Mouse (Mus musculus) lung, postnatal 14 days (tissue): ENCODE data around the gene Hoxb7.
A peak's percentile ranks its signal among the peaks of the same experiment; 100 is the strongest.

ENCODE experiments used
- DNase-seq: peaks from one replicate; pipeline ENCODE4 v3.0.0; 2021

Hoxb7 gene

GRCm38 (mm10) chr11:96317608-96318367, 31.4 kb downstream of the Hoxb7 start, which contains the start of gene Hoxb4:
Gene Hoxb4 (plus strand): TSS chr11:96318267.
- no peak for DNase-seq

GRCm38 (mm10) chr11:96318368-96319070, 32.1 kb downstream of the Hoxb7 start:
- DNase-seq: peak; percentile 73

- DNase-seq: no peak
These were observed 32.9 kb downstream of the Hoxb7 start for GRCm38 (mm10) chr11:96319071-96319902.

- no peak for DNase-seq
These were observed 33.5 kb downstream of the Hoxb7 start for GRCm38 (mm10) chr11:96319910-96320309.

GRCm38 (mm10) chr11:96320688-96321087, 34.3 kb downstream of the Hoxb7 start:
- no peak for DNase-seq

GRCm38 (mm10) chr11:96321846-96322245, 35.4 kb downstream of the Hoxb7 start:
- DNase-seq: no peak

DNA sequence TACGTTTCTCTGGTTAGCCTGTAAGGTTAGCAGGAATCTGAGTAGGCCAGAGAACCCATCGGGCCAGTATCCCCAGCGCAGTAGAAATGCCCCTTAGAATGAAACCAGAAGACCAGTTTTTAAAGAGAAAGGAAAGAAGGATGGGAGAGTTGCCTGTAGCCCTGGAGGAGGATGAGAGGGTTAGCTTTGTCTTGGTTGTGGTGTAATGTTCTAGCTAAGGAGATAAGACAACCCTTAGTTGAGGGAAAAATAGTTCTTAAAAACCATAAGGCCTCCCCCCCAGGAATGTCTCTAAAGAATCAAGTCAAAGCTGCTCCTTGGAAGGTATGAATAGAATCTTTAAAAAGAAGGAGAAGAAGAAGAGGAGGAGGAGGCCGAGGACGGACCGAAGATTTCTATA, 36.3 kb downstream of the Hoxb7 start:
- no peak for DNase-seq

- no peak for DNase-seq
These were observed 36.7 kb downstream of the Hoxb7 start, which contains the start of gene Hoxb3 for GRCm38 (mm10) chr11:96323154-96323553. Gene Hoxb3 (plus strand): TSS chr11:96323326.

DNA sequence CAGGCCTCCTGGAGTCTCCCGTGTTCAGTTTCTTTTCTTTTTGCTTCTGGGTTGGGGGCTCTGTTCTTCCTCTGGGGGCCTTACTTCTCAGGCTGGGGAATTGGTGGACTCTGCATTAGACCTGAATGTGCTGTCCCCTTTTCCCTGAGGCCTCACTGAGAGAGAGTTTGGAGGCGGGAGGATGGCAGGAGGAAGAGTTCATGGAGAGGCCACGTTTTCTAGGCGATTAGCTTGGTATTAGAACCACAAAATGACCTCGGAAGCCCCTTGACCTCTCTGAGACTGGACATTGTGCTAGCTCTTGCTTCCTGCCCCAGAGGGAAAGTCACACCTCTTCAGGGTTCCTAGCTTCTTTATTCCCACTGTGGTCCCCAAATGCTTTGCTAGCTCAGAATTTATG, 37.7 kb downstream of the Hoxb7 start:
- DNase-seq: no peak

DNA sequence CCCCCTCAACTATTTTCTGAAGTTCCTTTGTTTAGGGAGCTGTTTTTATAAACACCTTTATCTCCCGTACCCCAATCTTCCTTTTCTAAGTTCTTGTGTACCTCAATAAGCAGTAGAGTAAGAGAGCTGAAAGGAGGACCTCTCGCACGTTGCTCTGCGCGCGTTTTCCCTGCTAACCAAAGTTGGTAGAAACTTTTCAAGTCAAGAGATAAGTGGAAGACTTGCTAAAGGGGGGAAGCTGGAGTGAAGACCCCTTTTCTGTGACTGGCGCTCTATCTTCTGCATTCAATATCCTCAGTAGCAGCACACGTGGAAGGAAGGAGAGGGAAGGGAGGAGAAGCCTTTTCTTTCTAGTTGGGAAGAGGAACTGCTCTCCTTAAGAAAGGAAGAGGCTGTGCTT, 38.5 kb downstream of the Hoxb7 start:
- no peak for DNase-seq

DNA sequence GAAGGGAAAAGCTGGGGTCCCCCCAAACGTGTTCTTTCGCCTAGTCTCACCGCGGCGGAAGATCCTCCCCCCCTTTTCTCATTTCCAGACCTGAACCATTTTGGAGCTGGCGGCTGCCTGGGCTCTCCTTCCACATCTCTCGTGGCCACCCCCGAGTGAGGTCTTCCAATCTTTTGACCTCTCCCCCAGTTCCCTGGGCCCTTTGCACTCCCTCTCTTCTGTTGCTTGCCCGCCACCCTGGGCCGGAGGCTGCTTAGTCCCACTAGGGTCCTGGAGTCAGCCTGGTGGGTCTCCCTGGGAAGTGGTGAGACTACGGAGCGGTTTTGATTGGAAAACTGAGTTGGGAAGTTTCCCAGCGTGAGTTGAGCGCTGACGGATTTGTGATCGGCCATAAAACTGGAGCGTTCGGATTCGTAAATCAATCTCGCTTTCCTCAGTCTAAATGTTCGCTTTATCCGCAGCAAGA, 39.4 kb downstream of the Hoxb7 start:
- DNase-seq: no peak

GRCm38 (mm10) chr11:96326705-96327104, 40.3 kb downstream of the Hoxb7 start:
- DNase-seq: no peak

DNA sequence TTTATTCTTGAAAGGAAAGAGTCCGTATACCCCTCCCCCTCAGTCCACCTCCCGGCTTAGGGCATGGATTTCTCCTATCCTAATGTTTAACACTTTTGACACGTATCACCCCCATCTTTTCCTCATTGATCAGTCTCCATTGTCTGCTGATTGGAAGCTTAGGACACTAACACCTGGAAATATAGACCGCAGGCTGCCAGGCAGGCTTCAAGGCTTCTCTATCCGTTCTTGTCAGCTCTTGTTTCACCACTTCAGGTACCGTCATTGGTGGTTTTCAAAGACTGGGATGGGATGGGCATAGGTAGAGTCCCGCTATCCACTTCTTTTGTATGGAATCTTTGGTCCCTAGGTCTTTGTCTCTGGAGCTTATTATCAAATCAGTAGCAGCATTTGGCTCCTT, 40.7 kb downstream of the Hoxb7 start:
- DNase-seq: no peak

GRCm38 (mm10) chr11:96327750-96328149, 41.3 kb downstream of the Hoxb7 start:
- DNase-seq: no peak

DNA sequence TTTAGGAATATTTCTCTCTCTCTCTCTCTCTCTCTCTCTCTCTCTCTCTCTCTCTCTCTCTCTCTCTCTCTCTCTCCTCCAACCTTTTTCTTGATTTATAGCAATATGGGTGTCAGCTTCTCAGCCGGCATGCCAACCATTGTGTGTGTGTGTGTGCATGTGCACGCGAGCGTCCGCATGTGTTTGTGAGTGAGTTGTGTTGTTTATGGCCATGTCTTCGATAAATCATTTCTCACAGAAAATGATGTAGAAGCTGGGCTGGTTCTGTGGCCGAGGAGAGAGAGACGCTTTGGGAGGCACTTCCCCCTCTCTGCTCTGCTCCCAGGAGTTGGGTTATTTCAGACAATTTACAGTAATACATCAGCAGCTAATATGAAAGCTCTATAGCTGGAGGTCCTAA, 42.2 kb downstream of the Hoxb7 start:
- no peak for DNase-seq

DNA sequence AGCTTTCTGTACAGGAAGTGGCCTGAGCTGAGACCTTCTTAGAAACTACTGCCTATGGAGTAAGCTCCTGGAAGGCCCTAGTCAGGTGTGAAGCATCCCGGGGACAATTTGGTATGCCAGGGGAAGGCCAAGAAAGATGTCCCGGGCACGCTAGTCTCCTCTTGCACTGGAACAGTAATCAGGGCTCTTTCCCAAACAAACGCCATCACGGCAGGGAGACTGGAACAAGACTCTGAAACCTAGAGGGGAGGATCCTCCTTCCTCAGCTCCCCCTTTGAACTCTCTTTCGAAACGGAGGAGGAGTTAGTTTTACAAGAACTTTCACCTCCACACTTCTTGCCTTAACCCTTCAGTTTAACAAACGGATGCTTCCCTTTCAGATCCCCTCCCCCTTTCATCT, 45.7 kb downstream of the Hoxb7 start:
- no peak for DNase-seq

DNA sequence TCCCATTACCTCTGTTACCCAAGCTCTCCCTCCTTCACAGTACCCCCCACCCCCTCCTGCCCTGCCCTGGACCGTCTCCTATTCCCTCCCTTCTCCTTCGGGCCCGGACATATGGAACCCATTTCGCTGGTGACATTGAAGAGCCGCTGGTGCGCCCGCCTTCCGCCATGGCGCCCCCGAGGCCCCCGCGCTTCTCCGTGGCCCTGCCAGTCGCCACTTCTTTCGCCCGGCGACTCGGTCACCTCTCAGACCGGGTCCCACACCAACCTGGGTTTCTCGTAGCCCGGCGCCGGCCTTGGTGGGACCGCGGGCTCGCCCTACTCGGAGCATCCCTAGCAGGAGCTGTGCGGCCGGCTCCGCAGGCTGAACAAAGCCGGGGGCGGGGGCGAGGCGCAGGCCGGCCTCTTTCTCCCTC, 46.2 kb downstream of the Hoxb7 start:
- no peak for DNase-seq

GRCm38 (mm10) chr11:96333241-96334001, 47.0 kb downstream of the Hoxb7 start:
- DNase-seq: no peak

DNA sequence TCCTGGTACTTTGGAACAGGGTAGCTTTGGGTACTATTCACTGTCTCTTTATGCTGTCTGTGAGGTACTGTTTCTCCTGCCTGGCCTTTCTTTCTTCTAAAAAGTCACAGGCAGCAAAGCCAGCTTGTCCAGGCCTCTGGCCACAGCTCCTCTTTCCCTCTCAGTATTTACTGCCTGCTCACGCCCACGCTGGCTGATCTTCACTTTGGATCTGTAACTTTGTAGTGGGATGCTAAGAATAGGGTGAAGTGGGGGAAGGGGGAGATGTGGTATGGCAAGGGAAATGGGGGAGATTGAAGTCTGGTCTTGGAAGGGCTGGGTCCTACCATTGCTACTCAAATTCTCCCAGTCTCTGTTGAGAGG, 47.6 kb downstream of the Hoxb7 start:
- no peak for DNase-seq

- no peak for DNase-seq
These were observed 48.6 kb downstream of the Hoxb7 start for GRCm38 (mm10) chr11:96334998-96335397.

- DNase-seq: no peak
These were observed 50.2 kb downstream of the Hoxb7 start for GRCm38 (mm10) chr11:96336597-96336996.

- DNase-seq: no peak
These were observed 50.6 kb downstream of the Hoxb7 start for GRCm38 (mm10) chr11:96337026-96337425.
